Mouse (Mus musculus) kidney, postnatal 36 days (tissue): ENCODE data around the gene Klk1b4.

Experiments
- DNase-seq, 2 experiments: peaks; one replicate each; pipeline ENCODE4 v3.0.0; 2021 to 2022; ENCODE audit warnings: mixed read lengths in 2 of 2

Gene Klk1b4

GRCm38 (mm10) chr7:44254930-44255329 is 47.7 kb downstream of the Klk1b4 start:
- DNase-seq: no peak

- no peak for DNase-seq
Measured at GRCm38 (mm10) chr7:44257278-44257677, 50.0 kb downstream of the Klk1b4 start, which contains the start of gene Acp4. TSS of gene Acp4 (minus strand) at chr7:44257378.

- no peak for DNase-seq
Measured at GRCm38 (mm10) chr7:44260410-44260809, 53.2 kb downstream of the Klk1b4 start.

GRCm38 (mm10) chr7:44261147-44261546 is 53.9 kb downstream of the Klk1b4 start, which contains the start of gene Gm15517:
TSS of gene Gm15517 (plus strand) at chr7:44261447.
- no peak for DNase-seq
